In genomic region chr14:100867790-100868189, GRCm38 (mm10) we compare ENCODE assay signal across 20 mouse cellular contexts.
DNase-seq lines count a peak whose midpoint lies in the region; ATAC-seq and TF ChIP-seq lines count a peak whose summit lies in the region.
"Had no signal": no experiment of that assay in that cellular context is flagged by ENCODE, and none has a peak within 500 bp of the region (broad histone marks: within the 10 kb centered on the region; RNA-seq: fewer than 3 reads in every experiment).

No protein-coding gene starts in this region.

- H3K4me2 ChIP-seq in kidney, postnatal 0 days (ENCODE audit: low read length): no peak overlapping the region
- no peak overlapping the region for H3K4me2 ChIP-seq in kidney, embryonic 16.5 days (replicated peaks; ENCODE audit: low read depth, low read length)
- H3K4me2 ChIP-seq in lung, embryonic 14.5 days: no peak overlapping the region
- H3K4me2 ChIP-seq in lung, postnatal 0 days (replicated peaks; ENCODE audit: low read depth, low read length): no peak overlapping the region
- H3K4me2 ChIP-seq: embryonic facial prominence, embryonic 13.5 days; forebrain, embryonic 13.5 days; forebrain, embryonic 15.5 days had no signal

- TF ChIP-seq EP300 in lung, postnatal 0 days (IDR thresholded peaks at IDR 0.05): no peak

- no peak overlapping the region for H3K9ac ChIP-seq in kidney, postnatal 0 days (ENCODE audit: low read depth, low read length)
- H3K9ac ChIP-seq in kidney, embryonic 16.5 days (replicated peaks; ENCODE audit: low read length): no peak overlapping the region
- H3K9ac ChIP-seq in lung, embryonic 14.5 days: no peak overlapping the region
- no peak overlapping the region for H3K9ac ChIP-seq in lung, postnatal 0 days (replicated peaks; ENCODE audit: low read depth)
- H3K9ac ChIP-seq: embryonic facial prominence, embryonic 13.5 days; forebrain, embryonic 13.5 days; forebrain, embryonic 15.5 days; forebrain, postnatal 0 days had no signal

- H3K4me3 ChIP-seq in kidney, postnatal 0 days (replicated peaks; ENCODE audit: low read depth, low read length): no peak overlapping the region
- no peak overlapping the region for H3K4me3 ChIP-seq in kidney, embryonic 16.5 days (ENCODE audit: low read length)
- H3K4me3 ChIP-seq in lung, embryonic 14.5 days (ENCODE audit: low read depth, low read length): no peak overlapping the region
- H3K4me3 ChIP-seq in lung, postnatal 0 days (ENCODE audit: low read depth, low read length): no peak overlapping the region
- H3K4me3 ChIP-seq: embryonic facial prominence, embryonic 13.5 days; forebrain, embryonic 13.5 days; forebrain, embryonic 15.5 days had no signal

- 49% methylated on average over 3 of the region's 3 CpGs for WGBS in kidney, postnatal 0 days
- WGBS in kidney, embryonic 16.5 days: 44% methylated on average over 3 of the region's 3 CpGs
- WGBS in lung, embryonic 14.5 days: 45% methylated on average over 3 of the region's 3 CpGs
- 69% methylated on average over 3 of the region's 3 CpGs for WGBS in lung, postnatal 0 days

- no peaks in the 10 kb centered on the region for H3K9me3 ChIP-seq in kidney, postnatal 0 days (replicated peaks; ENCODE audit: low read length)
- H3K9me3 ChIP-seq in kidney, embryonic 16.5 days (ENCODE audit: low read length): no peaks in the 10 kb centered on the region
- H3K9me3 ChIP-seq in lung, embryonic 14.5 days (ENCODE audit: low read depth, low read length): no peaks in the 10 kb centered on the region
- H3K9me3 ChIP-seq in lung, postnatal 0 days (ENCODE audit: low read length): no peaks in the 10 kb centered on the region
- H3K9me3 ChIP-seq: embryonic facial prominence, embryonic 13.5 days; forebrain, embryonic 13.5 days; forebrain, embryonic 15.5 days had no signal

- ATAC-seq in kidney, postnatal 0 days (replicated peaks; ENCODE audit: low FRiP score, low read depth): no peak
- no peak for ATAC-seq in kidney, embryonic 16.5 days (ENCODE audit: low FRiP score, low TSS enrichment)
- no peak for ATAC-seq in lung, embryonic 14.5 days (ENCODE audit: insufficient read depth)
- ATAC-seq in lung, postnatal 0 days: no peak
- ATAC-seq: activated CD4-positive, CD25-positive, alpha-beta regulatory T cell, adult 4 months; forebrain, embryonic 13.5 days; forebrain, embryonic 15.5 days; forebrain, postnatal 0 days had no signal

- H3K27me3 ChIP-seq in kidney, postnatal 0 days (ENCODE audit: insufficient read depth, low read length): no peaks in the 10 kb centered on the region
- H3K27me3 ChIP-seq in kidney, embryonic 16.5 days (ENCODE audit: insufficient read depth, low read length): no peaks in the 10 kb centered on the region
- no peaks in the 10 kb centered on the region for H3K27me3 ChIP-seq in lung, embryonic 14.5 days (ENCODE audit: insufficient read depth, low read length)
- no peaks in the 10 kb centered on the region for H3K27me3 ChIP-seq in lung, postnatal 0 days (replicated peaks; ENCODE audit: insufficient read depth, low read length)
- H3K27me3 ChIP-seq: embryonic facial prominence, embryonic 13.5 days; forebrain, embryonic 13.5 days; forebrain, embryonic 15.5 days had no signal

- intact Hi-C loops in heart, postnatal 25 days (cut with DNase I): no loop called here

- no peaks in the 10 kb centered on the region for H3K36me3 ChIP-seq in kidney, postnatal 0 days (ENCODE audit: insufficient read depth, low read length)
- H3K36me3 ChIP-seq in kidney, embryonic 16.5 days (ENCODE audit: insufficient read depth, low read length): no peaks in the 10 kb centered on the region
- no peaks in the 10 kb centered on the region for H3K36me3 ChIP-seq in lung, embryonic 14.5 days (ENCODE audit: insufficient read depth)
- no peaks in the 10 kb centered on the region for H3K36me3 ChIP-seq in lung, postnatal 0 days (ENCODE audit: insufficient read depth, low read length)
- H3K36me3 ChIP-seq: embryonic facial prominence, embryonic 13.5 days; forebrain, embryonic 15.5 days had no signal

- DNase-seq in heart, adult 11 months: peak; percentile 43
- no peak for DNase-seq in heart, postnatal 25 days (ENCODE audit: low spot score)
- DNase-seq in kidney, postnatal 0 days (ENCODE audit: low spot score): peak; percentile 18
- DNase-seq in lung, embryonic 14.5 days: peak; percentile 6
- DNase-seq in lung, postnatal 0 days (ENCODE audit: low spot score): no peak
- no peak for DNase-seq in T-cell, adult 2 months (ENCODE audit: low spot score)
- DNase-seq: adrenal gland, adult 8-10 months; adrenal gland, postnatal 14 days; adrenal gland, postnatal 36 days; cerebellum, adult 11-12 months; cerebellum, adult 2 months; cerebellum, adult 9-10 months; cerebellum, postnatal 10 days; cerebellum, postnatal 25 days; forebrain, postnatal 0 days had no signal

- TF ChIP-seq CTCF in kidney, postnatal 0 days (IDR thresholded peaks at IDR 0.05; ENCODE audit: low read depth): no peak
- no peak for TF ChIP-seq CTCF in lung, embryonic 14.5 days (IDR thresholded peaks at IDR 0.05; ENCODE audit: low read depth)
- TF ChIP-seq CTCF in lung, postnatal 0 days (IDR thresholded peaks at IDR 0.05): no peak

- H3K4me1 ChIP-seq in kidney, postnatal 0 days (replicated peaks; ENCODE audit: insufficient read depth, low read length): no peaks in the 10 kb centered on the region
- no peaks in the 10 kb centered on the region for H3K4me1 ChIP-seq in kidney, embryonic 16.5 days (ENCODE audit: insufficient read depth, low read length)
- no peaks in the 10 kb centered on the region for H3K4me1 ChIP-seq in lung, embryonic 14.5 days (ENCODE audit: insufficient read depth)
- H3K4me1 ChIP-seq in lung, postnatal 0 days (ENCODE audit: insufficient read depth, low read depth, low read length): no peaks in the 10 kb centered on the region
- H3K4me1 ChIP-seq: embryonic facial prominence, embryonic 13.5 days; forebrain, embryonic 13.5 days; forebrain, embryonic 15.5 days had no signal

- no peak overlapping the region for H3K27ac ChIP-seq in kidney, postnatal 0 days
- no peak overlapping the region for H3K27ac ChIP-seq in kidney, embryonic 16.5 days (ENCODE audit: low read length)
- H3K27ac ChIP-seq in lung, embryonic 14.5 days (ENCODE audit: low read depth): no peak overlapping the region
- no peak overlapping the region for H3K27ac ChIP-seq in lung, postnatal 0 days (ENCODE audit: low read length)
- H3K27ac ChIP-seq: embryonic facial prominence, embryonic 13.5 days; forebrain, embryonic 13.5 days; forebrain, embryonic 15.5 days had no signal

Comparison
In these comparisons a context has a peak if more than half of its experiments do, and no peak if none do; other contexts are left out.
1. DNase-seq: peak in heart, adult 11 months (single experiment), kidney, postnatal 0 days (single experiment) and lung, embryonic 14.5 days (single experiment); none in heart, postnatal 25 days (single experiment), lung, postnatal 0 days (single experiment) and T-cell, adult 2 months (single experiment).